Mouse (Mus musculus) spleen, postnatal 0 days (tissue): ENCODE measurements around the gene Krtap29-1. TPM values are rescaled to one million over a fixed set of nuclear protein-coding genes. Genes with fewer than 3 reads are reported as not detected.

Experiments
- polyA plus RNA-seq: library from polyadenylated mRNA; unstranded; fragments of >200 nt; fragmentation: Nextera tagmentation; extraction: Ambion mirVana; gene quantifications from 2 replicates; pipeline ENCODE4 v1.2.1, GENCODE M21; 2015

The Krtap29-1 gene
- not detected in 2 replicates for polyA plus RNA-seq

DNA sequence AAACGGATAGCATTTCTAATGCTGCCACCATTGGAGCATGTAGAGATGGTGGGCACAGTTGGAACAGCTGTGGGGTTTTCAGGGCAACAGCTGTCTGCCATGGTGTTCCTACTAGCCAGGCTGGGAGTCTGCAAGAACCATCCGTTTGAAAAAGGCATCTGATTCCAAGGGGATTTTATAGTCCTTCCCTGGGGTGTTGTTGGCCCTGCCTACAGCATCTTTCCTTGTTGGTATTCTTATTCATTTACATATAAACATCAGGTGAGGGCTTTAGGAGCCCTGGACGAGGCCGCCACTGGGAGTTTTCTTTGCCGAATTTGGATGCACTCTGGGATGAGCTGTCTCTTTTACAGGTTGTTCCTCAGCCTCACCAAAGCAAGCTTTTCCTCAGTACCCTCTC, at the start of gene Krtap29-1:
TSS of gene Krtap29-1 (minus strand) at position 101 of the 400 bp plus-strand sequence.

GRCm38 (mm10) chr11:100016112-100016511, 37.3 kb upstream of the Krtap29-1 start, which contains the start of gene Krt33a:
Krt33a (minus strand) TSS chr11:100016212.

GRCm38 (mm10) chr11:99993620-99994383, 14.9 kb upstream of the Krtap29-1 start, which contains the start of gene Krtap17-1:
Krtap17-1 (minus strand) TSS chr11:99993994.

GRCm38 (mm10) chr11:99986180-99986647, 7.4 kb upstream of the Krtap29-1 start, which contains the start of gene Krtap16-1:
Krtap16-1 (minus strand) TSS chr11:99986597.

DNA sequence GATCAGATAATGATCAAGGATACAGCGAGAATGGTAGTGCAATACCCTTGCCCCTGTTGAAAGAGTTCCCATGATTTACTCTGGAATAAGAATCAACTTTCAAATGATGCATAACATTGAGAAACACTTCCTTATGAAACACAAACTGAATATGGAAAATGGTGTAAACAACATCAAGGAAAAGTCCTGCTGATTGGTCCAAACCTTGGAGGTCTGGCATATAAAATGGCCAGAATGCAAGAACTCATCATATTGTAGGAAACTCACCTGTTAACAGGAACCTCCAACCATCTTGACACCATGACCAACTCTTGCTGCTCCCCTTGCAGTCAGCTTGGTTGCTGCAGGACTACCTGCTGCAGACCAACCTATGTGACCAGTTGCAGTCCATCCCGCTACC, 30.7 kb downstream of the Krtap29-1 start, which contains the start of gene Krtap9-5:
TSS of gene Krtap9-5 (plus strand) at position 301 of the 400 bp plus-strand sequence.

GRCm38 (mm10) chr11:99935991-99936390, 42.9 kb downstream of the Krtap29-1 start, which contains the start of gene Krtap31-2:
Krtap31-2 (plus strand) TSS chr11:99936291.

Other genes with a start within 250 kb of the Krtap29-1 start
- not detected in 2 replicates for gene Gm14180, start 244.8 kb downstream of the Krtap29-1 start, polyA plus RNA-seq
- gene Gm11595, start 206.1 kb downstream of the Krtap29-1 start, polyA plus RNA-seq: not detected in 2 replicates
- gene Krtap4-8, start 198.3 kb downstream of the Krtap29-1 start, polyA plus RNA-seq: not detected in 2 replicates
- gene Krtap4-9, start 193.9 kb downstream of the Krtap29-1 start, polyA plus RNA-seq: not detected in 2 replicates
- gene Gm11596, start 185.6 kb downstream of the Krtap29-1 start, polyA plus RNA-seq: not detected in 2 replicates
- gene Gm11569, start 180.1 kb downstream of the Krtap29-1 start, polyA plus RNA-seq: not detected in 2 replicates
- not detected in 2 replicates for gene Gm11554, start 174.6 kb downstream of the Krtap29-1 start, polyA plus RNA-seq
- gene Krtap4-13, start 169.2 kb downstream of the Krtap29-1 start, polyA plus RNA-seq: not detected in 2 replicates
- gene Gm11564, start 163.4 kb downstream of the Krtap29-1 start, polyA plus RNA-seq: not detected in 2 replicates
- gene 2300003K06Rik, start 141.0 kb downstream of the Krtap29-1 start, polyA plus RNA-seq: not detected in 2 replicates
- gene Krtap4-16, start 127.4 kb downstream of the Krtap29-1 start, polyA plus RNA-seq: not detected in 2 replicates
- not detected in 2 replicates for gene Gm11568, start 121.1 kb downstream of the Krtap29-1 start, polyA plus RNA-seq
- not detected in 2 replicates for gene Gm11559, start 114.6 kb downstream of the Krtap29-1 start, polyA plus RNA-seq
- gene Krtap9-1, start 105.7 kb downstream of the Krtap29-1 start, polyA plus RNA-seq: not detected in 2 replicates
- gene Gm11567, start 99.9 kb downstream of the Krtap29-1 start, polyA plus RNA-seq: not detected in 2 replicates
- not detected in 2 replicates for gene Krtap31-1, start 71.1 kb downstream of the Krtap29-1 start, polyA plus RNA-seq
- gene Gm11565, start 64.3 kb downstream of the Krtap29-1 start, polyA plus RNA-seq: not detected in 2 replicates
- not detected in 2 replicates for gene Krtap31-2, start 42.8 kb downstream of the Krtap29-1 start, polyA plus RNA-seq
- gene Krtap9-5, start 30.6 kb downstream of the Krtap29-1 start, polyA plus RNA-seq: not detected in 2 replicates
- not detected in 2 replicates for gene Krtap16-1, start 7.5 kb upstream of the Krtap29-1 start, polyA plus RNA-seq
- gene Krtap17-1, start 14.9 kb upstream of the Krtap29-1 start, polyA plus RNA-seq: not detected in 2 replicates
- not detected in 2 replicates for gene Krt33a, start 37.2 kb upstream of the Krtap29-1 start, polyA plus RNA-seq
- not detected in 2 replicates for gene Krt33b, start 50.8 kb upstream of the Krtap29-1 start, polyA plus RNA-seq
- not detected in 2 replicates for gene Krt34, start 62.5 kb upstream of the Krtap29-1 start, polyA plus RNA-seq
- not detected in 2 replicates for gene Krt31, start 71.5 kb upstream of the Krtap29-1 start, polyA plus RNA-seq
- gene Krt32, start 109.2 kb upstream of the Krtap29-1 start, polyA plus RNA-seq: not detected in 2 replicates
- not detected in 2 replicates for gene Krt35, start 117.2 kb upstream of the Krtap29-1 start, polyA plus RNA-seq
- gene Krt36, start 126.6 kb upstream of the Krtap29-1 start, polyA plus RNA-seq: not detected in 2 replicates
- 0.12 and 0.38 TPM in 2 replicates for gene Krt13, start 142.5 kb upstream of the Krtap29-1 start, polyA plus RNA-seq
- 1.00 and 1.1 TPM in 2 replicates for gene Krt15, start 156.9 kb upstream of the Krtap29-1 start, polyA plus RNA-seq
- gene Krt19, start 169.6 kb upstream of the Krtap29-1 start, polyA plus RNA-seq: 39.8 and 40.8 TPM in 2 replicates
- not detected in 2 replicates for gene Krt9, start 214.2 kb upstream of the Krtap29-1 start, polyA plus RNA-seq
- 7.3 and 10.0 TPM in 2 replicates for gene Krt14, start 228.5 kb upstream of the Krtap29-1 start, polyA plus RNA-seq